In genomic region chr7:76904096-76904495, GRCm38 (mm10) we compare ENCODE assay signal across 22 mouse cellular contexts.
DNase-seq lines count a peak whose midpoint lies in the region; ATAC-seq and TF ChIP-seq lines count a peak whose summit lies in the region.
"Had no signal": no experiment of that assay in that cellular context is flagged by ENCODE, and none has a peak within 500 bp of the region (broad histone marks: within the 10 kb centered on the region; RNA-seq: fewer than 3 reads in every experiment).

No protein-coding gene starts in this region.

- H3K36me3 ChIP-seq in embryonic facial prominence, embryonic 11.5 days (replicated peaks; ENCODE audit: control insufficient read depth, insufficient read depth, low read depth, low read length), result no peaks in the 10 kb centered on the region
- no peaks in the 10 kb centered on the region for H3K36me3 ChIP-seq in embryonic facial prominence, embryonic 10.5 days (replicated peaks)
- H3K36me3 ChIP-seq in midbrain, embryonic 11.5 days (ENCODE audit: control insufficient read depth, insufficient read depth, low read length), result no peaks in the 10 kb centered on the region
- no peaks in the 10 kb centered on the region for H3K36me3 ChIP-seq in midbrain, embryonic 13.5 days
- no peaks in the 10 kb centered on the region for H3K36me3 ChIP-seq in thymus, adult 2 months (ENCODE audit: control insufficient read depth, insufficient read depth, low read length)
- H3K36me3 ChIP-seq: embryonic facial prominence, embryonic 13.5 days; heart, embryonic 10.5 days had no signal

- no peak overlapping the region for H3K4me2 ChIP-seq in embryonic facial prominence, embryonic 11.5 days (ENCODE audit: low read depth, low read length)
- no peak overlapping the region for H3K4me2 ChIP-seq in midbrain, embryonic 11.5 days
- H3K4me2 ChIP-seq in midbrain, embryonic 13.5 days (replicated peaks), result no peak overlapping the region
- H3K4me2 ChIP-seq: embryonic facial prominence, embryonic 13.5 days; forebrain, embryonic 13.5 days; hindbrain, embryonic 14.5 days had no signal

- H3K9me3 ChIP-seq in embryonic facial prominence, embryonic 11.5 days (replicated peaks; ENCODE audit: control insufficient read depth, low read length), result no peaks in the 10 kb centered on the region
- no peaks in the 10 kb centered on the region for H3K9me3 ChIP-seq in embryonic facial prominence, embryonic 10.5 days
- H3K9me3 ChIP-seq in midbrain, embryonic 11.5 days (ENCODE audit: control insufficient read depth, low read length), result no peaks in the 10 kb centered on the region
- H3K9me3 ChIP-seq in midbrain, embryonic 13.5 days, result no peaks in the 10 kb centered on the region
- H3K9me3 ChIP-seq: embryonic facial prominence, embryonic 13.5 days; forebrain, embryonic 13.5 days; heart, embryonic 10.5 days had no signal

- TF ChIP-seq POLR2A in thymus, adult 2 months (IDR thresholded peaks at IDR 0.05; ENCODE audit: control insufficient read depth, extremely low read depth, insufficient read depth, low read length, poor library complexity), result no peak

- ATAC-seq in embryonic facial prominence, embryonic 11.5 days (replicated peaks; ENCODE audit: insufficient number of reproducible peaks, low FRiP score, low TSS enrichment, low read depth), result no peak
- ATAC-seq in midbrain, embryonic 11.5 days (ENCODE audit: low FRiP score), result no peak
- no peak for ATAC-seq in midbrain, embryonic 13.5 days
- ATAC-seq: forebrain, embryonic 13.5 days; forebrain, postnatal 0 days; intestine, embryonic 16.5 days had no signal

- H3K4me1 ChIP-seq in embryonic facial prominence, embryonic 11.5 days (ENCODE audit: control insufficient read depth, insufficient read depth, low read length), result no peaks in the 10 kb centered on the region
- H3K4me1 ChIP-seq in embryonic facial prominence, embryonic 10.5 days, result no peaks in the 10 kb centered on the region
- H3K4me1 ChIP-seq in midbrain, embryonic 11.5 days (ENCODE audit: control insufficient read depth, insufficient read depth, low read length), result no peaks in the 10 kb centered on the region
- no peaks in the 10 kb centered on the region for H3K4me1 ChIP-seq in midbrain, embryonic 13.5 days (replicated peaks)
- no peaks in the 10 kb centered on the region for H3K4me1 ChIP-seq in thymus, adult 2 months (replicated peaks; ENCODE audit: control insufficient read depth, insufficient read depth, low read length)
- H3K4me1 ChIP-seq: embryonic facial prominence, embryonic 13.5 days; forebrain, embryonic 13.5 days; heart, embryonic 10.5 days had no signal

- H3K4me3 ChIP-seq in embryonic facial prominence, embryonic 11.5 days (ENCODE audit: low read depth, low read length), result no peak overlapping the region
- no peak overlapping the region for H3K4me3 ChIP-seq in embryonic facial prominence, embryonic 10.5 days
- no peak overlapping the region for H3K4me3 ChIP-seq in midbrain, embryonic 11.5 days (ENCODE audit: low read depth, low read length)
- no peak overlapping the region for H3K4me3 ChIP-seq in midbrain, embryonic 13.5 days (replicated peaks)
- no peak overlapping the region for H3K4me3 ChIP-seq in thymus, adult 2 months (ENCODE audit: control insufficient read depth, insufficient read depth, low read length)
- H3K4me3 ChIP-seq: embryonic facial prominence, embryonic 13.5 days; forebrain, embryonic 13.5 days; heart, embryonic 10.5 days had no signal

- no peak for TF ChIP-seq CTCF in thymus, adult 2 months (IDR thresholded peaks at IDR 0.05; ENCODE audit: borderline replicate concordance, control insufficient read depth, extremely low read depth, insufficient read depth, low read length, poor library complexity)

- no peak overlapping the region for H3K27ac ChIP-seq in embryonic facial prominence, embryonic 11.5 days (replicated peaks; ENCODE audit: low read depth, low read length)
- no peak overlapping the region for H3K27ac ChIP-seq in embryonic facial prominence, embryonic 10.5 days (replicated peaks)
- H3K27ac ChIP-seq in midbrain, embryonic 11.5 days (ENCODE audit: low read depth, low read length), result no peak overlapping the region
- no peak overlapping the region for H3K27ac ChIP-seq in midbrain, embryonic 13.5 days
- H3K27ac ChIP-seq in thymus, adult 2 months (ENCODE audit: control insufficient read depth, insufficient read depth, low read length), result no peak overlapping the region
- H3K27ac ChIP-seq: embryonic facial prominence, embryonic 13.5 days; forebrain, embryonic 13.5 days; heart, embryonic 10.5 days; hindbrain, embryonic 14.5 days had no signal

- DNase-seq in embryonic facial prominence, embryonic 11.5 days (ENCODE audit: low spot score), result peak; percentile 73
- no peak for DNase-seq in embryonic facial prominence, embryonic 10.5 days (ENCODE audit: low spot score)
- peak; percentile 41 for DNase-seq in midbrain, embryonic 11.5 days (ENCODE audit: low spot score, missing footprints)
- DNase-seq in embryo, embryonic 11 days, result peak; percentile 44
- no peak for DNase-seq in thymus, adult 2 months
- no peak for DNase-seq in urinary bladder, postnatal 4 days (ENCODE audit: low spot score in 2 of 2)
- no peak for DNase-seq in ovary, postnatal 14 days (ENCODE audit: low spot score)
- DNase-seq: adrenal gland, postnatal 10 days; cerebellum, adult 11 months; cerebellum, adult 8-10 months; cerebellum, postnatal 14 days; forebrain, postnatal 0 days; gastrocnemius, postnatal 36 days; heart, adult 18-20 months; heart, postnatal 10 days; heart, postnatal 4 days had no signal

- WGBS in embryonic facial prominence, embryonic 11.5 days, result 95% methylated on average over 1 of the region's 1 CpGs
- WGBS in embryonic facial prominence, embryonic 10.5 days, result 94% methylated on average over 1 of the region's 1 CpGs
- 83% methylated on average over 1 of the region's 1 CpGs for WGBS in midbrain, embryonic 11.5 days
- 94% methylated on average over 1 of the region's 1 CpGs for WGBS in midbrain, embryonic 13.5 days
- WGBS in thymus, adult 2 months, result 92% methylated on average over 1 of the region's 1 CpGs

- H3K9ac ChIP-seq in embryonic facial prominence, embryonic 11.5 days (replicated peaks; ENCODE audit: low read length), result no peak overlapping the region
- H3K9ac ChIP-seq in midbrain, embryonic 11.5 days (ENCODE audit: low read length), result no peak overlapping the region
- no peak overlapping the region for H3K9ac ChIP-seq in midbrain, embryonic 13.5 days (replicated peaks)
- H3K9ac ChIP-seq: embryonic facial prominence, embryonic 13.5 days; forebrain, embryonic 13.5 days; forebrain, postnatal 0 days; hindbrain, embryonic 14.5 days had no signal

- no peaks in the 10 kb centered on the region for H3K27me3 ChIP-seq in embryonic facial prominence, embryonic 11.5 days (ENCODE audit: control insufficient read depth, insufficient read depth, low read length)
- H3K27me3 ChIP-seq in embryonic facial prominence, embryonic 10.5 days (replicated peaks; ENCODE audit: low read depth, poor library complexity, severe bottlenecking), result no peaks in the 10 kb centered on the region
- no peaks in the 10 kb centered on the region for H3K27me3 ChIP-seq in midbrain, embryonic 11.5 days (ENCODE audit: control insufficient read depth, insufficient read depth, low read length)
- no peaks in the 10 kb centered on the region for H3K27me3 ChIP-seq in midbrain, embryonic 13.5 days
- no peaks in the 10 kb centered on the region for H3K27me3 ChIP-seq in thymus, adult 2 months (ENCODE audit: control insufficient read depth, insufficient read depth, low read length)
- H3K27me3 ChIP-seq: embryonic facial prominence, embryonic 13.5 days; forebrain, embryonic 13.5 days had no signal

Comparison
In these comparisons a context has a peak if more than half of its experiments do, and no peak if none do; other contexts are left out.
1. DNase-seq: peak in embryonic facial prominence, embryonic 11.5 days (single experiment), midbrain, embryonic 11.5 days (single experiment) and embryo, embryonic 11 days (single experiment); none in embryonic facial prominence, embryonic 10.5 days (single experiment), thymus, adult 2 months (single experiment), urinary bladder, postnatal 4 days (0 of 2) and ovary, postnatal 14 days (single experiment).